Mouse (Mus musculus) right cerebral cortex, adult 18-20 months (tissue): ENCODE results near the gene Myh11.
A peak's percentile ranks its signal among the peaks of the same experiment; 100 is the strongest.

Source experiments
- DNase-seq: peaks from one replicate; pipeline ENCODE4 v3.0.0; 2022; ENCODE audit warnings: mixed read lengths

Myh11 gene

GRCm38 (mm10) chr16:14265203-14265920 is 25.8 kb downstream of the Myh11 start:
- no peak for DNase-seq

- DNase-seq = no peak
Observed at GRCm38 (mm10) chr16:14264504-14264903, 26.7 kb downstream of the Myh11 start.

GRCm38 (mm10) chr16:14263241-14263640 is 27.9 kb downstream of the Myh11 start:
- peak; percentile 2 for DNase-seq

- DNase-seq = no peak
Observed at GRCm38 (mm10) chr16:14262410-14262809, 28.8 kb downstream of the Myh11 start.

- DNase-seq = no peak
Observed at GRCm38 (mm10) chr16:14258856-14259255, 32.3 kb downstream of the Myh11 start.

- DNase-seq = no peak
Observed at GRCm38 (mm10) chr16:14253586-14253985, 37.6 kb downstream of the Myh11 start.

GRCm38 (mm10) chr16:14252877-14253276 is 38.3 kb downstream of the Myh11 start:
- DNase-seq = no peak

- no peak for DNase-seq
Observed at GRCm38 (mm10) chr16:14249913-14250312, 41.3 kb downstream of the Myh11 start.

- DNase-seq = no peak
Observed at GRCm38 (mm10) chr16:14242553-14242952, 48.6 kb downstream of the Myh11 start.

- no peak for DNase-seq
Observed at GRCm38 (mm10) chr16:14242059-14242458, 49.1 kb downstream of the Myh11 start.

- DNase-seq = peak; percentile 62
Observed at GRCm38 (mm10) chr16:14237100-14237723, 54.0 kb downstream of the Myh11 start.

GRCm38 (mm10) chr16:14215156-14215555 is 76.0 kb downstream of the Myh11 start:
- peak; percentile 53 for DNase-seq

- DNase-seq = no peak
Observed at GRCm38 (mm10) chr16:14198798-14199197, 92.4 kb downstream of the Myh11 start.

- DNase-seq = peak; percentile 54
Observed at GRCm38 (mm10) chr16:14195427-14195826, 95.7 kb downstream of the Myh11 start.

GRCm38 (mm10) chr16:14194164-14194950 is 96.8 kb downstream of the Myh11 start:
- no peak for DNase-seq

GRCm38 (mm10) chr16:14185516-14185915 is 105.7 kb downstream of the Myh11 start:
- DNase-seq = peak; percentile 8

- DNase-seq = no peak
Observed at GRCm38 (mm10) chr16:14183856-14184255, 107.3 kb downstream of the Myh11 start.

- no peak for DNase-seq
Observed at GRCm38 (mm10) chr16:14182360-14182759, 108.8 kb downstream of the Myh11 start.

GRCm38 (mm10) chr16:14180163-14180733 is 110.9 kb downstream of the Myh11 start:
- no peak for DNase-seq

GRCm38 (mm10) chr16:14178041-14178440 is 113.1 kb downstream of the Myh11 start:
- DNase-seq = no peak

GRCm38 (mm10) chr16:14169706-14170105 is 121.5 kb downstream of the Myh11 start:
- no peak for DNase-seq

- DNase-seq = no peak
Observed at GRCm38 (mm10) chr16:14166490-14166889, 124.7 kb downstream of the Myh11 start.

GRCm38 (mm10) chr16:14163731-14164130 is 127.4 kb downstream of the Myh11 start:
- DNase-seq = no peak
